Mouse (Mus musculus) mouse trophoblast stem cell (cell line): Measurements from ENCODE around the gene Nap1l5.

Experiments
- in situ Hi-C, 2 experiments: fragments of 300-500 bp; cut with MseI, MboI; formaldehyde crosslinking; loops; 2 replicates in 1 of 2; 3 replicates in 1 of 2; pipeline ENCODE4 v1.15.1; 2025

Nap1l5 gene

GRCm38 (mm10) chr6:58906852-58907261, at the start of gene Nap1l5:
Nap1l5 (minus strand) TSS chr6:58907076.
- in situ Hi-C loops: no loop called here

- in situ Hi-C loops: no loop called here
These were observed 44.5 kb upstream of the Nap1l5 start for GRCm38 (mm10) chr6:58951128-58951992.

GRCm38 (mm10) chr6:58950410-58950809, 43.5 kb upstream of the Nap1l5 start:
- in situ Hi-C loops: no loop called here

- in situ Hi-C loops: no loop called here
These were observed 40.0 kb upstream of the Nap1l5 start for GRCm38 (mm10) chr6:58946840-58947239.

- in situ Hi-C loops: no loop called here
These were observed 39.4 kb upstream of the Nap1l5 start for GRCm38 (mm10) chr6:58946246-58946645.

GRCm38 (mm10) chr6:58943958-58944357, 37.1 kb upstream of the Nap1l5 start:
- in situ Hi-C loops: no loop called here

- in situ Hi-C loops: no loop called here
These were observed 35.4 kb upstream of the Nap1l5 start for GRCm38 (mm10) chr6:58942276-58942675.

GRCm38 (mm10) chr6:58937726-58938125, 30.9 kb upstream of the Nap1l5 start:
- in situ Hi-C loops: no loop called here

GRCm38 (mm10) chr6:58934144-58934543, 27.3 kb upstream of the Nap1l5 start:
- in situ Hi-C loops: no loop called here

GRCm38 (mm10) chr6:58933189-58933913, 26.5 kb upstream of the Nap1l5 start:
- in situ Hi-C loops: no loop called here

GRCm38 (mm10) chr6:58932515-58933188, 25.8 kb upstream of the Nap1l5 start:
- in situ Hi-C loops: no loop called here

GRCm38 (mm10) chr6:58931149-58931548, 24.3 kb upstream of the Nap1l5 start:
- in situ Hi-C loops: no loop called here

GRCm38 (mm10) chr6:58929911-58930431, 23.1 kb upstream of the Nap1l5 start:
- in situ Hi-C loops: no loop called here

- in situ Hi-C loops: no loop called here
These were observed 21.0 kb upstream of the Nap1l5 start for GRCm38 (mm10) chr6:58927881-58928280.

GRCm38 (mm10) chr6:58922511-58922910, 15.6 kb upstream of the Nap1l5 start:
- in situ Hi-C loops: no loop called here

- in situ Hi-C loops: no loop called here
These were observed 14.7 kb upstream of the Nap1l5 start for GRCm38 (mm10) chr6:58921623-58922022.

- in situ Hi-C loops: no loop called here
These were observed 13.9 kb upstream of the Nap1l5 start for GRCm38 (mm10) chr6:58920735-58921134.

- in situ Hi-C loops: no loop called here
These were observed 9.6 kb upstream of the Nap1l5 start for GRCm38 (mm10) chr6:58916498-58916897.

GRCm38 (mm10) chr6:58913971-58914370, 7.1 kb upstream of the Nap1l5 start:
- in situ Hi-C loops: no loop called here

GRCm38 (mm10) chr6:58913551-58913950, 6.7 kb upstream of the Nap1l5 start:
- in situ Hi-C loops: no loop called here

GRCm38 (mm10) chr6:58912842-58913241, 6.0 kb upstream of the Nap1l5 start:
- in situ Hi-C loops: no loop called here

- in situ Hi-C loops: no loop called here
These were observed 915 bp upstream of the Nap1l5 start for GRCm38 (mm10) chr6:58907791-58908190.
